Mouse (Mus musculus): ENCODE results near the gene Akap7. TPM values are rescaled to one million over a fixed set of nuclear protein-coding genes. Genes with fewer than 3 reads are reported as not detected.
"Not testable (repeated sequence)": the region's sequence is repeated elsewhere in the genome, so short reads cannot be mapped to it uniquely, and the experiment has no call there.

Gene Akap7
- polyA plus RNA-seq, 1 experiment = 64.2 TPM

- Histone ChIP-seq H3K27ac (ENCODE audit: control insufficient read depth, insufficient read depth, low read depth, low read length, poor library complexity) (no peak overlapping the region), H3K4me1 (ENCODE audit: control insufficient read depth, insufficient read depth, low read length) (no peaks in the 10 kb centered on the region), H3K4me3 (replicated peaks; ENCODE audit: control insufficient read depth, low read depth, low read length) (no peak overlapping the region)
- 90% methylated on average over 4 of the region's 4 CpGs for WGBS
- TF ChIP-seq POLR2A (IDR thresholded peaks at IDR 0.05; ENCODE audit: borderline replicate concordance, control insufficient read depth, low read depth, low read length) (no peak), CTCF (IDR thresholded peaks at IDR 0.05; ENCODE audit: control insufficient read depth, insufficient read depth, low read length) (no peak)
Observed at GRCm38 (mm10) chr10:25191166-25191565, 116.5 kb downstream of the Akap7 start.

- not testable (repeated sequence) for H3K4me3 ChIP-seq (replicated peaks; ENCODE audit: control insufficient read depth, low read depth, low read length); H3K4me1 ChIP-seq (ENCODE audit: control insufficient read depth, insufficient read depth, low read length); H3K27ac ChIP-seq (ENCODE audit: control insufficient read depth, insufficient read depth, low read depth, low read length, poor library complexity)
- 44% methylated on average over 9 of the region's 9 CpGs for WGBS
Observed at GRCm38 (mm10) chr10:25186240-25186639, 121.4 kb downstream of the Akap7 start.

GRCm38 (mm10) chr10:25185691-25186090 is 122.0 kb downstream of the Akap7 start:
- Histone ChIP-seq H3K4me3 (replicated peaks; ENCODE audit: control insufficient read depth, low read depth, low read length) (no peak overlapping the region), H3K4me1 (ENCODE audit: control insufficient read depth, insufficient read depth, low read length) (no peaks in the 10 kb centered on the region; the same call in 1 of the 2 replicates), H3K27ac (ENCODE audit: control insufficient read depth, insufficient read depth, low read depth, low read length, poor library complexity) (no peak overlapping the region)
- TF ChIP-seq POLR2A (IDR thresholded peaks at IDR 0.05; ENCODE audit: borderline replicate concordance, control insufficient read depth, low read depth, low read length) (no peak), CTCF (IDR thresholded peaks at IDR 0.05; ENCODE audit: control insufficient read depth, insufficient read depth, low read length) (no peak)
- 86% methylated on average over 4 of the region's 4 CpGs for WGBS

GRCm38 (mm10) chr10:25184819-25185603 is 122.7 kb downstream of the Akap7 start:
- TF ChIP-seq CTCF (IDR thresholded peaks at IDR 0.05; ENCODE audit: control insufficient read depth, insufficient read depth, low read length) (no peak), POLR2A (IDR thresholded peaks at IDR 0.05; ENCODE audit: borderline replicate concordance, control insufficient read depth, low read depth, low read length) (no peak)
- H3K4me3 ChIP-seq (replicated peaks; ENCODE audit: control insufficient read depth, low read depth, low read length) = no peak overlapping the region
- 35% methylated on average over 10 of the region's 10 CpGs for whole genome bisulfite sequencing
- no peaks in the 10 kb centered on the region; the same call in 1 of the 2 replicates for H3K4me1 ChIP-seq (ENCODE audit: control insufficient read depth, insufficient read depth, low read length)
- no peak overlapping the region for H3K27ac ChIP-seq (ENCODE audit: control insufficient read depth, insufficient read depth, low read depth, low read length, poor library complexity)

GRCm38 (mm10) chr10:25183271-25183670 is 124.4 kb downstream of the Akap7 start:
- H3K27ac ChIP-seq (ENCODE audit: control insufficient read depth, insufficient read depth, low read depth, low read length, poor library complexity) = no peak overlapping the region
- no peaks in the 10 kb centered on the region; the same call in 1 of the 2 replicates for H3K4me1 ChIP-seq (ENCODE audit: control insufficient read depth, insufficient read depth, low read length)
- no peak overlapping the region for H3K4me3 ChIP-seq (replicated peaks; ENCODE audit: control insufficient read depth, low read depth, low read length)
- 80% methylated on average over 6 of the region's 6 CpGs for WGBS
- no peak for TF ChIP-seq CTCF (IDR thresholded peaks at IDR 0.05; ENCODE audit: control insufficient read depth, insufficient read depth, low read length)
- TF ChIP-seq POLR2A (IDR thresholded peaks at IDR 0.05; ENCODE audit: borderline replicate concordance, control insufficient read depth, low read depth, low read length) = no peak

- TF ChIP-seq CTCF (IDR thresholded peaks at IDR 0.05; ENCODE audit: control insufficient read depth, insufficient read depth, low read length) = no peak
- no peak for TF ChIP-seq POLR2A (IDR thresholded peaks at IDR 0.05; ENCODE audit: borderline replicate concordance, control insufficient read depth, low read depth, low read length)
- H3K27ac ChIP-seq (ENCODE audit: control insufficient read depth, insufficient read depth, low read depth, low read length, poor library complexity) = no peak overlapping the region
- no peaks in the 10 kb centered on the region for H3K4me1 ChIP-seq (ENCODE audit: control insufficient read depth, insufficient read depth, low read length)
- 71% methylated on average over 4 of the region's 4 CpGs for WGBS
- no peak overlapping the region for H3K4me3 ChIP-seq (replicated peaks; ENCODE audit: control insufficient read depth, low read depth, low read length)
Observed at GRCm38 (mm10) chr10:25179030-25179429, 128.6 kb downstream of the Akap7 start.

GRCm38 (mm10) chr10:25177270-25177669 is 130.4 kb downstream of the Akap7 start:
- Histone ChIP-seq H3K4me1 (ENCODE audit: control insufficient read depth, insufficient read depth, low read length) (no peaks in the 10 kb centered on the region), H3K27ac (ENCODE audit: control insufficient read depth, insufficient read depth, low read depth, low read length, poor library complexity) (no peak overlapping the region), H3K4me3 (replicated peaks; ENCODE audit: control insufficient read depth, low read depth, low read length) (no peak overlapping the region)
- WGBS = 85% methylated on average over 5 of the region's 5 CpGs
- TF ChIP-seq CTCF (IDR thresholded peaks at IDR 0.05; ENCODE audit: control insufficient read depth, insufficient read depth, low read length) = no peak
- no peak for TF ChIP-seq POLR2A (IDR thresholded peaks at IDR 0.05; ENCODE audit: borderline replicate concordance, control insufficient read depth, low read depth, low read length)

GRCm38 (mm10) chr10:25174872-25175271 is 132.8 kb downstream of the Akap7 start:
- H3K4me3 ChIP-seq (replicated peaks; ENCODE audit: control insufficient read depth, low read depth, low read length) = no peak overlapping the region
- WGBS = 58% methylated on average over 2 of the region's 2 CpGs
- H3K4me1 ChIP-seq (ENCODE audit: control insufficient read depth, insufficient read depth, low read length) = no peaks in the 10 kb centered on the region
- no peak for TF ChIP-seq CTCF (IDR thresholded peaks at IDR 0.05; ENCODE audit: control insufficient read depth, insufficient read depth, low read length)
- no peak for TF ChIP-seq POLR2A (IDR thresholded peaks at IDR 0.05; ENCODE audit: borderline replicate concordance, control insufficient read depth, low read depth, low read length)
- no peak overlapping the region for H3K27ac ChIP-seq (ENCODE audit: control insufficient read depth, insufficient read depth, low read depth, low read length, poor library complexity)
